Mouse (Mus musculus) lung, adult 2 months (tissue): ENCODE data around the gene N4bp2l2.

Source experiments
- CTCF ChIP-seq: fragments of 200-500 bp; IDR thresholded peaks from 2 replicates; pipeline ENCODE4 v1.5.1; 2011; ENCODE audit warnings: mild to moderate bottlenecking, low read length, control low read depth; ENCODE audit not compliant: insufficient read depth
- POLR2A ChIP-seq: fragments of 200-500 bp; IDR thresholded peaks from 2 replicates; pipeline ENCODE4 v1.6.1; 2011; ENCODE audit warnings: low read depth, mild to moderate bottlenecking, control low read depth, low read length, borderline replicate concordance; ENCODE audit errors: extremely low read depth

DNA sequence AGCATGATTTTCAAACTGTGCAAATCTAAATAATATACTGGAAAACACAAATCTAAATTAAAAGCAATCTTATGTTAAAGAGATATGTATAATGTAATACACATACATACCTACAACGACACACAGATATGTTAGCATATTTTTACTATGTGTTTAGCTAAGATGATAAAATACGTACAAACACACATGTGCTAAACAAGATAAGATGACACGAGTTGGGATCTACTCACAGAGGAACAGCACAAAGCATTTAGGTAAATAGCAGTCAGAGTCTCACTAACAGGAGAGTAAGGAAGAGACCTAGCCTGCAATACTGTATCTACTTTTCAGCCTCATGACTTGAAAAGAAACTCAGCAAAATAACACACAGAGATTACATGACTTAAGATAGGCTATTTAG is 24.5 kb downstream of the N4bp2l2 start:
- TF ChIP-seq CTCF (no peak), POLR2A (no peak)
